Mouse (Mus musculus) erythroblast, adult 5-6 weeks (primary cell): ENCODE measurements around the gene Fcna. TPM values are rescaled to one million over a fixed set of nuclear protein-coding genes. Genes with fewer than 3 reads are reported as not detected.
A peak's percentile ranks its signal among the peaks of the same experiment; 100 is the strongest.

ENCODE experiments used
- ATAC-seq: replicated peaks from 2 replicates; pipeline ENCODE4 v1.8.0; 2016; ENCODE audit warnings: moderate number of reproducible peaks, mild to moderate bottlenecking, moderate TSS enrichment, inconsistent platforms; ENCODE audit not compliant: poor library complexity, low FRiP score, severe bottlenecking
- total RNA-seq, 2 experiments: library from RNA; stranded (forward) in 1 of 2; stranded (reverse) in 1 of 2; fragments of 150-400 nt in 1 of 2; fragments of 200-764, 138-1000 nt in 1 of 2; gene quantifications; 2 replicates each; pipeline versions ENCODE4 v1.2.3 to v1.2.4; 2015 to 2017; ENCODE audit warnings: low replicate concordance in 2 of 2

The Fcna gene
- 20.5 and 47.1 TPM in 2 replicates for total RNA-seq (2015; ENCODE audit: low replicate concordance)
- 24.3 and 27.7 TPM in 2 replicates for total RNA-seq (2017; ENCODE audit: low replicate concordance)

DNA sequence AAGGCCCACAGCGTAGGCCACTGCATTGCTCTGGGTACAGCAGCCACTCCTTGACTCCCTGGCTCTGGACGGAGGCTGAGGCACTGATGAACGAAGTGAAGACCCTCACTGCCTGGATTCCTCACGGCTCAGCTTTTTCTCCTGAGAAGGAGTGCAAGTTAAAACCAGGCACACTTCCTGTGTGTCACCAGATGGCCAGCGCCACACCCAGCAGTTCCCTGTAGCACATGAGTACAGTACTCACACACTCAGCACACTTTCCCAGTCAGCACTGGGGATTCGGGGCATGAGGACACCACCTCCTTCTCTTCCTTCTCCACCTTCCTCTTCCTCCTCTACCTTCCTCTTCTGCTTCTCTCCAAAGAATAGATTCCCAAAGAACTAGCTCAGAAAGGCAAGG lies at the start of gene Fcna:
Fcna (minus strand) TSS at position 220 of the 400 bp plus-strand sequence.
- no peak for ATAC-seq

- ATAC-seq: no peak
These were observed 48.7 kb upstream of the Fcna start, which contains the start of gene Lcn6 for GRCm38 (mm10) chr2:25676486-25676885. Lcn6 (plus strand) TSS chr2:25676786.

DNA sequence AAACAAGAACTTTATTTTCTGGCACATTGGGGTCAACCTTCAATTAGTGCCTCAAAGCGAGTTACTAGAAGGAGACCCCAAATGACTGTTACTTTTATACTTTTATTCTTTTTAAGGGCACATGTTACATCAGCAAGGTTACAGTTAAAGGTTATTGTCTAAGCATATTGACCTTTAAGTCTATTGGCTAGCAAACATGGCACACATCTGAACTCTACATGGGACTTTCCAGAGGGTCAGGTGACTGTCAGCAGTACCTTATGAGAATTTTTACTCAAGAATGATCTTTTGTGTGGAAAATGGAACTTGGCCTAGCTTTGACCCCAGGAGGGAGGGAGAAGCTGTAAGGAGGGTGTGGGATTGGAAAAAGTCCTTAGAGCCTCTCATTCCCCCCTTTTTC lies 38.7 kb upstream of the Fcna start:
- ATAC-seq: no peak

- ATAC-seq: no peak
These were observed 36.3 kb upstream of the Fcna start for GRCm38 (mm10) chr2:25664125-25664524.

- ATAC-seq: no peak
These were observed 35.7 kb upstream of the Fcna start for GRCm38 (mm10) chr2:25663511-25663910.

- ATAC-seq: no peak
These were observed 33.6 kb upstream of the Fcna start for GRCm38 (mm10) chr2:25661245-25661970.

- no peak for ATAC-seq
These were observed 32.4 kb upstream of the Fcna start for GRCm38 (mm10) chr2:25660279-25660678.

DNA sequence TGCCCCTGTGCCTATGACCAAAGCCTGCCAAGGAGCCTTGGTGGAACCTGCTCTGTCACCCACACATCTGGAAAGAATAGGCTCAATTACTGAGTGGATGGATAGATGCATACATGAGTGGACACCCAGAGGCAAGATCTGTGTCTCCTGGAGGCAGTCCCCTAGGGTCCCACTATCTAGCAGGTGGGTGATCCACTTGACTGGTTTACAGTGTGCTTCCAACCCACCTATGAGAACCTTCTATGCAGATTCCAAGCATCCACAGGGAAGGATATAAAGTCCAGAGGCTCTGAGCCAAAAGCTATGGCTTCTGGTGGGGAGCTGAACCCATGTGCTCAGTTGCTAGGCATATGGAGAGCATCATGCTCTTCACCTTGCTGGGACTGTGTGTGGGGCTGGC lies 29.8 kb upstream of the Fcna start, which contains the start of gene Lcn5:
Lcn5 (plus strand) TSS at position 301 of the 400 bp plus-strand sequence.
- ATAC-seq: no peak

- ATAC-seq: no peak
These were observed 29.4 kb upstream of the Fcna start for GRCm38 (mm10) chr2:25657246-25657645.

GRCm38 (mm10) chr2:25656691-25657090 lies 28.9 kb upstream of the Fcna start:
- no peak for ATAC-seq

DNA sequence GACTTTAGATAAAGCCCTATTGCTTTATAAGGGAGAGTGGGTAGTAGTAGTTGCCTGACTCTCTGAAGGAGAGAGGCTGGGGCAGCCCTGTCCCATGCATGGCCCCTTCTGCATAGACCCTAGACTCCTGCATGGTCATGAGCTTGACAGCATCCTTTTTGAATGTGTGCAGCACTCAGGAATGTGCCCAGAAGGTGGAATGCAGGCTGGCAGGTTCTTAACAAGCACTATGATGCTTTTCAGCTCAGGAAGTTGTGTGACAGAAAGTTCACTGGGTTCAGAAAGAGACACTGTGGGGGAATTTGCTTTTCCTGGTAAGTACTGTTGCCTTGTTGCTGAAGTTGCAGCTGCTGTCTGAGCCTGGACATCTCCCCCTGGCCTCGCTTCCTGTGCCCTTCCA lies 26.7 kb upstream of the Fcna start:
- ATAC-seq: no peak

GRCm38 (mm10) chr2:25652902-25653301 lies 25.1 kb upstream of the Fcna start, which contains the start of gene Lcn8:
Lcn8 (plus strand) TSS chr2:25653120.
- no peak for ATAC-seq

DNA sequence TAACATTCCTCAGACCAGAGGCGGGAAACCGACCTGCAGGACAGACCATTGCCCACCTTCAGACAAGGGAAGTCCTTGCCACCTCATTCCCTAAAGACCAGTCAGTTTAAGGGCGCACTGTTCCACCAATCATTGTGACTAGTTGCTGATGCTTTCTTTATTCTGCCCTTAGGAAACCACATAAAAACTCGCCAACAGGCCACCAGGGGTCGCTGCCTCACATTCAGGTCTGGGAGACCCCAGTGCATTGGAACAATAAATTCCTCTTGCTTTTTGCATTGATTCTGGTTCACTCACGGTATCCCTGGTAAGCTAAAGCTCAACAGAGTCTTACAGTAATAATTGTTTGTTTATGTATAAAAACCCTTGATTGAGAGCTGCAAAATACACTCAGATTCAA lies 12.1 kb upstream of the Fcna start:
- no peak for ATAC-seq

DNA sequence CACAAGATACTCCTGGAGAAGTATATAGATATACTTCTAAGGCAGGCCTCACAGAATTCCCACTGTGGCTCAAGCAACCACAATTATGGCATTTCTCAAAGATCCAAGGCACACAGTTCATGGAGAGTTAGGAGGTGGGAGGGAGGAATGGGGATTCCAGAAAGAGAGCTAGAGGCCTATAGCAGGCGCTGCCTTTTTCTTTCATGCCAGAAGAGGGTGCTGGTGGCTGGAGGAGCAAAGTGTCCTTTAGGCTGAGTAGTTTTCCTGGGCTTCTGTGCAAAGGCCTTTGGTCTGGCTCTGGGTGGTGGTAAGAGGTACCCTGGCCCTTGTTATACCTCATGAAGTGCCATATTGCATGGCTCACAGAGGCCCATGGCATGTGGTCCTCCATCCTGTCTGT lies 6.2 kb upstream of the Fcna start:
- no peak for ATAC-seq

DNA sequence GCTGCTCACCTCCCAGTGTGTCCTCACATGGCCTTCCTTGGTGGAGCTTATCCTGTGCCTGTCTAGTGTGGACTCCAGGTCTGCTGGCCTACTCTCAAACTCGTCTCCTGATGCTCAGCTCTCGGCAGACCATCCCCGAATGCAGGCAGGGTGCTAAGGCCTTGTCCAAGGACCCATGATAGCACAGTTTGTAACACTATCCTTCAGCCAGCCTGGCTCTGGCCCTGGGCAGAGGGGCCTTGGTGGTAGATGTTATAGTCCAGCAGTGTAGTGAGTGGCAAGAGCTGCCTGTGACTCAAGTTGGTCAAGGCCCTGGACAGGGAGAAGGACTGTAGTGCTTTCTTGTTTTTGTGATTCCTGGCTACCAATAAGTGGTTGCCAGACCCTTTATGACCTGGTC lies 5.8 kb upstream of the Fcna start:
- no peak for ATAC-seq

DNA sequence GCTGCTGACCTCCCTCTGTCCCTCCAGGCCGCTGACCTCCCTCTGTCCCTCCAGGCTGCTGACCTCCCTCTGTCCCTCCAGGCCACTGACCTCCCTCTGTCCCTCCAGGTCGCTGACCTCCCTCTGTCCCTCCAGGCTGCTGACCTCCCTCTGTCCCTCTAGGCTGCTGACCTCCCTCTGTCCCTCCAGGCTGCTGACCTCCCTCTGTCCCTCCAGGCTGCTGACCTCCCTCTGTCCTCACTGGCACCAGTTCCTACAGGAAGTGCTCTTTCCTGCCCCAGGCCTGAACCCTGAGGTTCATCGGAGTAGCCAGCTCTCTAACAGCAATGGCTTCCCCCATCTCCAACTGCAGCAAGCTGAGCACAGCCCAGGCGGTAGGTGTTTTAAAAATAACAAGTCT lies 908 bp upstream of the Fcna start:
- no peak for ATAC-seq

DNA sequence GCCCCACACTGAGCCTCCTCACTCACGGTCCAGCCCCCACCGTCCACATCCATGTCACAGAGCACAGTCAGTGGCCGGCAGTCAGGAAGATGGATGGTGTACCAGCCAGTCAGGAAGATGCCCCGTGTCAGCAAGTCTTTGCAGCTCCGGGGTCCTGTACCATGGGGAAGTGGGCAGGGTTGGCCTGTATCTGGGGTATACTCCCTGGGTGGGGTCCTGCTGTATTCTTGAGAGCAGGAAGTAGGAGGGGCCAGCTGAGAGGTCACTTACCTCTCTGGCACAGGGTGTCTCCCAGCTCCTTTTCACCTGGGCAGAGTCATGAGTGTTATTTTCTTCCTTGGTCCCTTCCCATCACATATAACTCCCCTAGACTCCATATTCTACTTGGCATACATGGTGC lies 1.8 kb downstream of the Fcna start:
- no peak for ATAC-seq

DNA sequence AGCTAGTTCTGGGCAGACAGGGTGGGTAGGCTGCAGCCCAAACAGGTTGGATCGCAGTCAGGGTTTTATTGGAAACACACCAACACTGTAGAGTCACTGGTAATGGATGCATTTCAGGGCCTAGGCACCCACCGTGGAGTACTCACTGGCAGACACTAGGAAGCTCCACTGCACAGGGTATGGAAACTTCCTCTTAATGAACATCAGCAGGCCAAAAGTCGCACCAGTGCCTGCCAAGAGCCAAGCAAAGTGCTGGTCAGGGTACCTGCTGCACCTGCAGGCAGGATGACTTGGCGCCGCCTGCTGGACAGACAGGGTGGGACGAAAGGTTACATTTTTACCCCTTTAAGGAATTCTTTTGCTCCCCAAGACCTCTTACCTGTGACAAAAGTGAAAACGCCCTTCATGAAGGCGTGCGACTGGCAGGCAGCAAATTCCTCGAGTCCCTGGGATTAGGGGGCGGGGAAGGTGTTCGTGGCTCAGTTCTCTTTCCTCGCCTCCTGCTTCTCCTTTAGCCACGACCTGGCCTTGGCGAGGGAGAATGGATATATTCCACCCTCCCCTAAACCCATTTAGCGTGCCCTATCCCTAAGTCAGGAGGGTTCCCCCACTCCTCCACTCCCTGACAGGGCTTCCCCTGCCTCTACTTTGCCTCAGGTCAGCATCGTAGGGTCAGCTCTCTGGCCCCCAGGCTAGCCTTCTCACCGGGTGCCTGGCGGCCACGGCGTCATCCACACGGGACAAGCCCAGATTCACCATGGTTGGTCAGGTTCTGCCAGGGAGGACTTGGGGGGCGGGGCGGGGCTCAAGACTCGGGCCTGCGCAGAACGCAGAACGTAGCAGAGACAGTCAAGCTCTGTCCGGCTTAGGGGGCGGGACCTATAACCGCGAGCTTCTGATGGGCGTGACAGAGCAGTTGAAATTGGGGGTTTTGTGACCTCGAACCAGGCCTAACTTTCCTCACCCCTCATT lies 6.3 kb downstream of the Fcna start, which contains the start of gene Tmem141:
Tmem141 (minus strand) TSS at position 777 of the 972 bp plus-strand sequence.
- peak; percentile 38; the same call in 1 of the 2 replicates for ATAC-seq

DNA sequence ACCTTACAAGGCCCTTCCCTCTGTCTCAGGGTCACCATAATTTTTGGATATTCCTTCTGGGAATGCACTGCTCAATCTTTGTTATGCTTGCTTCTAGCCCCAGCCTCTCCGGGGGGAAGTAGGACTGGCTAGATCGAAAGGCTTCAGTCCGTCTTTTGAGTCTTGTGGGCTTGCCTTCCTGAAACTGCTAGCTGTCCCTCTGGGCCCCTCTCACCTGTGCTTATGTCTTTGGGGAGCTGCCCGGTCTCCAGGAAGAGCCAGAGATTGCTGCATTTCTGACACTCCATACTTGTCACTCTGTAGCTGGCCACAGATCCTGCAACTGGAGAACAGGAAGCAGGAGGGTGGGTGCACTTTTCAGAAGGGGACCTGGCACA lies 7.0 kb downstream of the Fcna start:
- ATAC-seq: no peak

DNA sequence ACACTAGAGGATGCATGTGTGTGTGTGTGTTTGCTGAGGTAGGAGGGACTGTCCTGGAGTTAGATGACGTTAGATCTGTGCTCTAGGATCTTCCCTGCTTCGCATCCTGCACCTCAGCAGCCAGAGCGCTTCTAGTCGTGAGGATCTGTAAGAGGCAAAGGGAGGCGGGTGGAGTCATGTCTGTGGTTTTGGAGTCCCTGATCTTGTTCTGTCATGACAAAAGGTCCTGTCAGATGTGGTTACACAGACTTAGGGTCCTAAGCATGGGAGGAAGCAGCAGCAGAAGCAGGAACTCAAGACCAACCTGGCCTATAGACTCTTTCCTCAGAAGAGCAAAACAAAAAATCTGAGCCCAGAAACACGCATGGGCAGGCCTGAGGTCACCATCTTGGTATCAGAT lies 7.4 kb downstream of the Fcna start:
- ATAC-seq: no peak

- ATAC-seq: no peak
These were observed 10.3 kb downstream of the Fcna start, which contains the start of gene Ccdc183 for GRCm38 (mm10) chr2:25617578-25617977. Ccdc183 (minus strand) TSS chr2:25617678.
